Mouse (Mus musculus): ENCODE measurements around the gene H2-Ob. TPM values are rescaled to one million over a fixed set of nuclear protein-coding genes. Genes with fewer than 3 reads are reported as not detected.

H2-Ob gene
- polyA plus RNA-seq, 1 experiment from 2014 or later = 0.33 TPM

GRCm38 (mm10) chr17:34240916-34241315, 2.2 kb downstream of the H2-Ob start:
- no peaks in the 10 kb centered on the region for H3K36me3 ChIP-seq (ENCODE audit: inconsistent target)
- H3K27ac ChIP-seq = no peak overlapping the region
- H3K4me3 ChIP-seq (ENCODE audit: inconsistent target) = no peak overlapping the region
- 88% methylated on average over 6 of the region's 6 CpGs for WGBS (ENCODE audit: missing documents)
- H3K79me2 ChIP-seq (ENCODE audit: inconsistent target) = no peaks in the 10 kb centered on the region

DNA sequence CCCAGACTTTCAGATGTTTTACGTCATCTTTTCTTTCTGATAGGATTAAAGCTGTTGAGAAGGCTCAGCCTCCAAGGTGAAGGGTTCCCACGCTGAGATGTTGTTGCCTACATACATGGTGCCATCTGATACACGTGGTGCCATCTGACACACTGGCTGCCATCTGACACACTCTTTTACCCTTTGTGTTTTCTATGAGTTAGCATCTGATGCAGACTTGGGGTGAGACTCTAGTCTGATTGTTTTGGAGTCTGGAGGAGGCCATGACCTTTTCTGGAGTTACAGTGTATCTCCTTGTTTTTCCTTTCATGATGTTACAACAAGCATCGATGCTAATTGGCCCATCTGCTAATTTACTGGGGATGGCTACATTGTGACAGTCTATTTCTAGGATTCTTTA, 6.0 kb downstream of the H2-Ob start:
- Histone ChIP-seq H3K79me2 (ENCODE audit: inconsistent target) (no peaks in the 10 kb centered on the region), H3K27ac (no peak overlapping the region), H3K36me3 (ENCODE audit: inconsistent target) (no peaks in the 10 kb centered on the region), H3K4me3 (ENCODE audit: inconsistent target) (no peak overlapping the region)
- 91% methylated on average over 4 of the region's 4 CpGs for WGBS (ENCODE audit: missing documents)

DNA sequence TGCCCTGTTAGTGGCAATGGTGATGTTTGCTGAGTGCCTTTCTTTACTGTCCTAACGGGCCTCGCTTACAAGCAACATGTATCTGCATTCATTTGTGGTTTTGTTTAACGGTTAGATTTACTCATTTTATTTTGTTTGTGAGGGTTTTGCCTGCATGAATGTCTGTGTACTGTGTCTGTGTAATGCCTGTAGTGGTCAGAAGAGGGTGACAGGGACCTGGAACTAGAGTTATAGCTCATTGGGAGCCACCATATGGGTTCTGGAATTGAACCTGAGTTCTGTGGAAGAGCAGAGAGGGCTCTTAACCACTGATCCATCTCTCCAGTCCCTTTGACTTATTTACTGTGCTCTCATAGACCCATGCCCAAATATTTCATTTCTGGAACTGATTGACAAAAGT, 8.3 kb downstream of the H2-Ob start:
- H3K4me3 ChIP-seq (ENCODE audit: inconsistent target) = no peak overlapping the region
- H3K36me3 ChIP-seq (ENCODE audit: inconsistent target) = no peaks in the 10 kb centered on the region
- no peak overlapping the region for H3K27ac ChIP-seq
- whole genome bisulfite sequencing (ENCODE audit: missing documents) = 71% methylated on average over 3 of the region's 3 CpGs
- H3K79me2 ChIP-seq (ENCODE audit: inconsistent target) = no peaks in the 10 kb centered on the region

- Histone ChIP-seq H3K79me2 (ENCODE audit: inconsistent target) (no peaks in the 10 kb centered on the region), H3K4me3 (ENCODE audit: inconsistent target) (no peak overlapping the region), H3K27ac (no peak overlapping the region), H3K36me3 (ENCODE audit: inconsistent target) (no peaks in the 10 kb centered on the region)
- WGBS (ENCODE audit: missing documents) = 11% methylated on average over 2 of the region's 2 CpGs
Observed at GRCm38 (mm10) chr17:34248764-34249163, 10.1 kb downstream of the H2-Ob start.

- WGBS (ENCODE audit: missing documents) = 54% methylated on average over 3 of the region's 3 CpGs
- Histone ChIP-seq H3K79me2 (ENCODE audit: inconsistent target) (no peaks in the 10 kb centered on the region), H3K27ac (no peak overlapping the region), H3K36me3 (ENCODE audit: inconsistent target) (no peaks in the 10 kb centered on the region), H3K4me3 (ENCODE audit: inconsistent target) (no peak overlapping the region)
Observed at GRCm38 (mm10) chr17:34249361-34249760, 10.7 kb downstream of the H2-Ob start.

- Histone ChIP-seq H3K79me2 (ENCODE audit: inconsistent target) (no peaks in the 10 kb centered on the region), H3K27ac (no peak overlapping the region), H3K36me3 (ENCODE audit: inconsistent target) (no peaks in the 10 kb centered on the region), H3K4me3 (ENCODE audit: inconsistent target) (no peak overlapping the region)
- WGBS (ENCODE audit: missing documents) = 23% methylated on average over 4 of the region's 4 CpGs
Observed at GRCm38 (mm10) chr17:34249878-34250277, 11.2 kb downstream of the H2-Ob start.

- WGBS (ENCODE audit: missing documents) = 85% methylated on average over 4 of the region's 4 CpGs
- H3K4me3 ChIP-seq (ENCODE audit: inconsistent target) = no peak overlapping the region
- H3K27ac ChIP-seq = no peak overlapping the region
- H3K79me2 ChIP-seq (ENCODE audit: inconsistent target) = no peaks in the 10 kb centered on the region
- H3K36me3 ChIP-seq (ENCODE audit: inconsistent target) = no peaks in the 10 kb centered on the region
Observed at GRCm38 (mm10) chr17:34251666-34252065, 13.0 kb downstream of the H2-Ob start.

GRCm38 (mm10) chr17:34256501-34256900, 17.8 kb downstream of the H2-Ob start:
- H3K79me2 ChIP-seq (ENCODE audit: inconsistent target) = no peaks in the 10 kb centered on the region
- no peak overlapping the region for H3K4me3 ChIP-seq (ENCODE audit: inconsistent target)
- no peak overlapping the region for H3K27ac ChIP-seq
- H3K36me3 ChIP-seq (ENCODE audit: inconsistent target) = no peaks in the 10 kb centered on the region
- WGBS (ENCODE audit: missing documents) = 77% methylated on average over 5 of the region's 5 CpGs

GRCm38 (mm10) chr17:34257594-34258375, 19.1 kb downstream of the H2-Ob start, which contains the start of gene H2-Ab1:
TSS of gene H2-Ab1 (plus strand) at chr17:34257689.
- Histone ChIP-seq H3K4me3 (ENCODE audit: inconsistent target) (no peak within 1 kb of the TSS), H3K36me3 (ENCODE audit: inconsistent target) (no peaks in the 10 kb centered on the region), H3K27ac (no peak within 1 kb of the TSS), H3K79me2 (ENCODE audit: inconsistent target) (no peaks in the 10 kb centered on the region)
- WGBS (ENCODE audit: missing documents) = 57% methylated on average over 11 of the region's 11 CpGs

- WGBS (ENCODE audit: missing documents) = 56% methylated on average over 5 of the region's 5 CpGs
- Histone ChIP-seq H3K27ac (no peak overlapping the region), H3K79me2 (ENCODE audit: inconsistent target) (no peaks in the 10 kb centered on the region), H3K36me3 (ENCODE audit: inconsistent target) (no peaks in the 10 kb centered on the region), H3K4me3 (ENCODE audit: inconsistent target) (no peak overlapping the region)
Observed at GRCm38 (mm10) chr17:34260551-34260950, 21.8 kb downstream of the H2-Ob start.

- WGBS (ENCODE audit: missing documents) = 38% methylated on average over 4 of the region's 4 CpGs
- Histone ChIP-seq H3K27ac (no peak overlapping the region), H3K4me3 (ENCODE audit: inconsistent target) (no peak overlapping the region), H3K79me2 (ENCODE audit: inconsistent target) (no peaks in the 10 kb centered on the region), H3K36me3 (ENCODE audit: inconsistent target) (no peaks in the 10 kb centered on the region)
Observed at GRCm38 (mm10) chr17:34261502-34261901, 22.8 kb downstream of the H2-Ob start.

GRCm38 (mm10) chr17:34263068-34263467, 24.4 kb downstream of the H2-Ob start:
- no peaks in the 10 kb centered on the region for H3K79me2 ChIP-seq (ENCODE audit: inconsistent target)
- peak overlapping the region; percentile 45 for H3K4me3 ChIP-seq (ENCODE audit: inconsistent target)
- no peak overlapping the region for H3K27ac ChIP-seq
- 2% methylated on average over 8 of the region's 8 CpGs for WGBS (ENCODE audit: missing documents)
- no peaks in the 10 kb centered on the region for H3K36me3 ChIP-seq (ENCODE audit: inconsistent target)

DNA sequence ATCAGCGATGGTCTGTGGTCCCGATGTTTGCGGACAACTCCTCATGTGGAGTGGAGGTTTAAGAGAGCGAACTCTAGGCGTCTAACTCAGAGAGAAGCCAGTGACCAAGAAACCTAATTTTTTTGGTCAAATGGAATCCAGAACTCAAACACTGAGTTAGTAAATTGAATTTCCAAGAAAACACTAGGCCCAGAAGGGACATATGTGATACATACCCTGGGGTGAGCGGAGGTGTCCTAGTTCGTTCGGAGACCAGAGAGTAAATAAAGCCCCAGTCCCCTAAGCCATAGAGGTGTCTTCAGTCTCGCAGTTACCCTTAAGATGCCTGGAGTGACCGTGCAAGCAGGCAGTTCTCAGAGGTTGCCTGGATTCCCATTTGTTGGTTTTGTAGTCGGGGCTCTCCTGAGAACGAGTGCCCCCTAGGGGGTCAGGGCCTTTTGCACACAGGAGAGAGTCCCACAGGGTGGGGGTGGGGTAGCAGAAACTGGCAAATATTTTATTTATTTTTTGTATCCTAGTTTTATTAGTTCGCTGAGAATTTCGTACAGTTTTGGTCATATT, 25.2 kb downstream of the H2-Ob start:
- Histone ChIP-seq H3K27ac (no peak overlapping the region), H3K4me3 (ENCODE audit: inconsistent target) (peak overlapping the region; percentile 45), H3K36me3 (ENCODE audit: inconsistent target) (no peaks in the 10 kb centered on the region), H3K79me2 (ENCODE audit: inconsistent target) (no peaks in the 10 kb centered on the region)
- WGBS (ENCODE audit: missing documents) = 18% methylated on average over 14 of the region's 14 CpGs

- no peaks in the 10 kb centered on the region for H3K79me2 ChIP-seq (ENCODE audit: inconsistent target)
Observed at GRCm38 (mm10) chr17:34264452-34265351, 26.0 kb downstream of the H2-Ob start.

DNA sequence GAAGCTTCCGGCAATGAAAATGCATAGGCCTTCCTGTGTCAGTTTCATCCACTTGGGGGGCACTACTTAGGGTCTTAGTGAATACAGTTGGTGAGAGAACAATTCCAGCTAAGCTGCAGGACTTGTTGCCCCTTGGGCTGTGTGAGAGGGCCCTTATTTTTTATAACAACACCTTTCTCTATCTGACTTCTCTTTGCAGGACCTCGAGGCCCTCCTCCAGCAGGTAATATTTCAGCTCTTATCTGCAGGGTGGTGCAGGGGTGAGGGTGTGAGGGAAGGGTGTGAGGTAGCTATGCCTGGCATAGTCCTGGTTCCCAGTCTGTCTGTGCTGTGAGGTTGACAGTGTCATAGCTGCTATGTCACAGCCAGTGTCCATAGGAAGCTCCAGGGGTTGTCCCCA, 29.6 kb downstream of the H2-Ob start:
- Histone ChIP-seq H3K36me3 (ENCODE audit: inconsistent target) (no peaks in the 10 kb centered on the region), H3K27ac (no peak overlapping the region), H3K4me3 (ENCODE audit: inconsistent target) (no peak overlapping the region), H3K79me2 (ENCODE audit: inconsistent target) (no peaks in the 10 kb centered on the region)
- 86% methylated on average over 2 of the region's 2 CpGs for WGBS (ENCODE audit: missing documents)

More at GRCm38 (mm10) chr17:34264452-34265351, 26.0 kb downstream of the H2-Ob start:
- 3% methylated on average over 91 of the region's 93 CpGs for WGBS (ENCODE audit: missing documents)
- Histone ChIP-seq H3K36me3 (ENCODE audit: inconsistent target) (no peaks in the 10 kb centered on the region), H3K4me3 (ENCODE audit: inconsistent target) (peak overlapping the region; percentile 45; the same call in 1 of the 2 replicates), H3K27ac (no peak overlapping the region)

Data from macrophage (primary cell).